Mouse (Mus musculus) layer of hippocampus, adult 8-10 months (tissue): Measurements from ENCODE around the gene Iqgap1. TPM values are rescaled to one million over a fixed set of nuclear protein-coding genes. Genes with fewer than 3 reads are reported as not detected.

Experiments
- DNase-seq, 2 experiments: peaks; one replicate each; pipeline ENCODE4 v3.0.0; 2022; ENCODE audit warnings: low spot score in 2 of 2
- total RNA-seq, 4 experiments: library from RNA; stranded (reverse); gene quantifications; 2 replicates each; pipeline ENCODE4 v1.2.4; 2022

Gene Iqgap1
- total RNA-seq, result 10 to 100 TPM; 26.3 to 29.4 (median 26.8) TPM

DNA sequence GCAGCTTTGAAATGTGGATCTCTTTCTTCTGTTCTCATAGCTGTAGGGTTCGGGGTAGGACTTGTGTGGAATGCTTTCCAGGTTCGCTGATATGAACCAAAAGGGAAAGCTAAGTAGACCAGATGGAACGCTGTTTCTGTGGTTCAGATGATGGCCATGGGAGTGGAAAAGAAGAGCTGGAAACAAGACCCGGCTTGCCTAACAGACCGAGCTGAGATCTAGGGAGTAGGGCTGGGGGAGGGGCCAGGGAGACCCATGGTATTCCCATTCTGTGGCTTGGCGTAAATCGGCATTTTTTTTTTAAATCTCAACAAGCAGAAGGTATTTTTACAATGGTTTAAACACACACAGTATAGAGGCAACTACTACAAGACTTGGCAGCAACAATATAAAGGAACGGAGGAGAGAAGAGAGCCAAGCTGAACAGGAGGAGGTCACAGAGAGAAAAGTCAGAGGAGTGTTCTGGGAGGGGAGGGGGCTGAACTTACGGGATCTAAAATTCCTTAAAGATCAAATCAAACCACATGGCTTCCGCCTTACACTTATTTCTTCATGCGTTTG, at the start of gene Iqgap1:
Gene Iqgap1 (minus strand): TSS at position 132 of the 561 bp plus-strand sequence.
- no peak for DNase-seq

- DNase-seq, result no peak
Observed at GRCm38 (mm10) chr7:80873631-80874030, 47.9 kb upstream of the Iqgap1 start.

- no peak for DNase-seq
Observed at GRCm38 (mm10) chr7:80873038-80873437, 47.3 kb upstream of the Iqgap1 start.

GRCm38 (mm10) chr7:80868686-80869085, 42.9 kb upstream of the Iqgap1 start:
- no peak for DNase-seq

DNA sequence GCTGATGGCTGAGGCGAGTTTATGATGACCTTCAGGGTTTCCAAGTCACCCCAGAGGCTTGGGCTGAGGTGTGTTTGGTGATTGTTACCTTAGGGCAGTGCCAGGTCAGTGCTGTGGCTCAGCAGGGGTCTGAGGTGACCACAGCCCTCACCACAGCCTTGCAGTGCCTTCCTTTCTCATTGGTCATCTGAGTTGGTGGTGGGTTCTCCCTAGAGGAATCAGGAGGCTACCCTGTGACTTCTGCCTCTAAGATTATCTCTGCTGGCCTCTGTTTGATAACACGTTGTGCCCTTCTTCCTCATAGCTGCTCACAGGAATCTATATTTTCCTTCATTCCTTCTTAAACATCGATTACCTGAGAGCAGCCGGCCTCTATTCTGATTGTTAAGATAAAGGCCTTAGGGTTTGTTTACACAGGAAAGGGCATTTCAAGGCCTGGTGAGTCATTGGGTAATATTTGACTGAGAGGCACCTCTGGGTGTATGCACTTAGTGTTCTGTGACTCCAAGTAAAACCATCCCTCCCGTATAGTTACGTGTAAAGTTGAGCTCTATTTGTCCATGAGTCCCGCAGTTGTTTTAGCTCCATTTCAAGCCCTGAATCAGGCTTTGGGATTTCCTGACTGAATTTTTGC, 40.9 kb upstream of the Iqgap1 start:
- DNase-seq, result no peak

- DNase-seq, result no peak
Observed at GRCm38 (mm10) chr7:80865521-80865920, 39.7 kb upstream of the Iqgap1 start.

GRCm38 (mm10) chr7:80864831-80865230, 39.1 kb upstream of the Iqgap1 start:
- no peak for DNase-seq

- DNase-seq, result no peak
Observed at GRCm38 (mm10) chr7:80864151-80864550, 38.4 kb upstream of the Iqgap1 start.

GRCm38 (mm10) chr7:80863520-80863919, 37.7 kb upstream of the Iqgap1 start:
- DNase-seq, result no peak

- DNase-seq, result no peak
Observed at GRCm38 (mm10) chr7:80862475-80862874, 36.7 kb upstream of the Iqgap1 start.

DNA sequence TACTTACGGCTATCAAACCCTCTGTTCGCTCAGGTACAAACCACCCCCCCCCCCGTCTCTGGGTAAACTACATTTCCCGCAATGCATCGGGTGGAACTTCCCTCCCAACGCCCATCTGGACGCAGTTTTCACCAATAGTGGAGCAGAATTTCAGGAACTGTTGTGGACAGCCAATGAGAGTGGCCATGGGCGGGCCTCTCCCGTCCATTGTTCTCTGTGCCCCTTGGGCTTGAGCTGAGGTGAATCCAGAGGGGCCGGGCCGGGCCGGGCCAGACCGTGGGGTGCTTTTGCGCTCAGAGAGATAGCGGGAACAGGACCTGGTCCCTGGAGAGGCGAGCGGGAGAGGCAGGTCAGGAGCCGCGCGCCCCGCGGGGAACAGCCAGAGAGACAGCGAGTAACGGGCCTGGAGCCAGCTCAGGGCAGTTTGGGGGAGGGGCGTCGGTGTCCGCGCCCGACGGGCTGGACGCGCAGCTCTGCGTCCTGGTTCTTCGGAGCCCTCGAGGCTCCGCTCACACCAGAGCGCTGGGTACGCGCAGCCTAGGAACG, 35.0 kb upstream of the Iqgap1 start, which contains the start of gene Zscan2:
Gene Zscan2 (plus strand): TSS at position 192 of the 546 bp plus-strand sequence.
- peak; percentile 90 to 92 for DNase-seq

DNA sequence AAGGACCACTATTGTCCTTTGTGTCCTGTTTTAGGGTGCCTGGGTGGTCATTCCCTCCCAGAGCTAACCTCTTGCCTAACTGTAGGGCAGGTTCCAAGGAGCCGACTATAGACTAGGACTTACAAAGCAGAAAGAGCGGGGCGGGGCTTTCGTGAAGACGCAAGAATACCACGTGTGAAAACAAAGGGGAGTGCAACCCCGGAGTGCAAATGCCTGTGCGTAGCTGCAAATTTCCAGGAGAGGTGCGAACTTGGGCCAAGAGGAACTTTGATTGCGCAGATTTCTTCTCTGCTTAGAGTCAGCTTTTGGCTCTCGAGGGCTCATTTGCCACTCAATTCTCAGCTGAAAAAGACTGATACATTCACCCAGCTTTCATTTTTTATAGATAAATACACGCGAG, 34.5 kb upstream of the Iqgap1 start:
- DNase-seq, result peak in 1 of 2 experiments; percentile 45

DNA sequence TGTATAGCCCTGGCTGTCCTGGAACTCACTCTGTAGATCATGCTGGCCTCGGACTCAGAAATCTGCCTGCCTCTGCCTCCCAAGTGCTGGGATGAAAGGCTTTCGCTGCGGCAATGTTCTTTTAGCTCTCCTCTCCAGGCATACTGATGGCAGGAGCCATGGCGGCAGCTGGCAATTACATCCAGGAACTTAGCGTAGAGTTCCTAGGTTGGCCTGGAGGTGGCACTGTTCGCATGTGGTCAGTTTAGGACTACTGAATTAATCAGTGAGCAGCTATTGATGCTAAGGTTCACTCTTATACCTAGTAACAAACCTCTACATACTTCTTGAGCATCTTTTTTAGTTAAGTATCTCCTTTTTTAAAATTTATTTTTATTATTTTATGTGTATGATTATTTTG, 31.4 kb upstream of the Iqgap1 start:
- peak; percentile 62 to 83 for DNase-seq

DNA sequence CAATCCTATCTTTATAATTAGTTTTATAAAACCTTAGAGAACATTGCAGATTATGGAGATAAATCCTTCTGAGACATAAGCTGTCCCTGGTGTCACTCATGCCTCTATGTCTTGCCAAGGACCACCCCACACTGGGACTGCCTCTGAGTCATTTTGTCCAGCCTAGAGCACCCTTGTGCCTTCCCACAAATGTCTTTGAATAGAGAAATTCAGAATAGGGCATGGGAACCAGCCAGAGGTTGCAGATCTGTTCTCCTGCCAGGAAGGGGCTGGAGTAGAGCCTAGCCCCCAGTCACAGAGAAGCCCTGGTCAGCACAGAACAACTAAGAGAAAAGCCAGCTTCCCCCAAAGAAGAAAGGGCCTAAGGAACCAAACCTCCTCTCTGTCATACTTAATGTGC, 29.5 kb upstream of the Iqgap1 start:
- DNase-seq, result peak in 1 of 2 experiments; percentile 47

GRCm38 (mm10) chr7:80853218-80853617, 27.4 kb upstream of the Iqgap1 start:
- no peak for DNase-seq

DNA sequence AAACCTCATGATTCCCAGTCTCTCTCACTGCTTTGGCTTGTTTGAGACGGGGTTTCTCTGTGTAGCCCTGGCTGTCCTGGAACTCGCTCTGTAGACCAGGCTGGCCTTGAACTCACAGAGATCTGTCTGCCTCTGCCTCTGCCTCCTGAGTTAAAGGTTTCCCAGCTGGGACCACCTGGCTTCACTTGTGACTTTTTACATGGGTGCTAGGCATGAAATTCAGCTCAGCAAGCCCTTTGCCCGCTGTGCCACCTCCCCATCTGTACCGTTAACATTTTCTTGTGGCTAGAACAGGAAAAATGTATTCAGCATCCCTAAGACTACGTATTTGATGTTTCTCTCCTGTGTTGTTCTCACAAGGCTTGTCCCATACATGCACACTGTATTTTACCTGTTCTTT, 24.7 kb upstream of the Iqgap1 start:
- no peak for DNase-seq

DNA sequence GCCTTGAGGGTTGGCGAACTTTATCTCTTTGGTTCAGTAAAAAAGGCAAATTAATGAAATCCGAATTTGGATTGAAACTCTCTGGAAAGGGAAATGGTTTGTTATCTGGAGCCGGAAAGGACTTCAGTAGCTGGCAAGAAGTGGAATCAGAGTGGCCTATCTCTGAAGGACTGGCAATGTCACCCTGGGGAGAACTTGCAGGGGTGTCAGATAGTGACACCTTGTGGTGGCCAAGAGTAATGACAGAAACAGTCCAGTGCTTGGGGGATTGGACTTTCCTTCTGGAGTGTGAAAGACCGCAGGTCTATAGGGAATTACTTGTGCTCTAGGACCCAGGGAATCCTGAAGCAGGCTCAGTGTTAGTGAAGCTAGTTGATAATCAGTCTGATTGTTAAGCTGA, 23.9 kb upstream of the Iqgap1 start:
- no peak for DNase-seq

DNA sequence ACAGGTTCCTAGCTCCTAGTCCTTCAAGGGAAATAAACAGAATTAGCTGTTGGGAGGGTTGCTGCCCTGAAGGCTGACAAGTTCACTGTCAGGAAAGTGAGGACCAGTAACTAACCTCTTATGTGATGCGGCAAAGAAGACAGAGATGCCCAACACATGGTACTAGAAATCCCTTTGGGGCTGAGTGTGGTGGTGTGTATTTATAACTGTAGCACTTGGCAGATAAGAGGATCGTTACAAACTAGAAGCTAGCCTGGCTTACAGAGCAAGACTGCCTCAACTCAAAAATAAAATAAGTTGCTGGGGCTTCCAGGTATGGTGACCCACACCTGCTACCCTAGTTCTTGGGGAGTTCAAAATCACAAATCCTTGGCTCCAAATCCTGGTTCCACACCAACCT, 23.5 kb upstream of the Iqgap1 start:
- DNase-seq, result no peak

DNA sequence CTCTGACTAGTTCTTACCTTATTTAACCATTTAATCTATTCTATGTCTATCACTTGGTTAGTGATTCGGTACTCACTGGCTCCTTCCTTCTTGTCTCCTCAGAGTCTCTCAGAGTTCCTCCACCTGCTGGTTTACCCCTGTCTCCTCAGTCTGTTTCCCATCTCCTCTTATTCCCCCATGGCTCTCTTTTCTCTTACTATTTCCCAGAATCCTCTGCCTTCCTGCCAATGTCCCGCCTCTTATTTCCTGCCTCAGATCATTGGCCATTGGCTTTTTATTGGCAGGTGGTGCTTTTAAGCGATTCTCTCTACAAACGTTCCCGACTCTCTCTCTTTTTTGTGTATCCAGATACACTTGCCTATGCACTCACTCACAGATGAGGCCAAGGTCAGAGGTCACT, 20.9 kb upstream of the Iqgap1 start:
- no peak for DNase-seq

GRCm38 (mm10) chr7:80846280-80846678, 20.5 kb upstream of the Iqgap1 start:
- DNase-seq, result no peak

DNA sequence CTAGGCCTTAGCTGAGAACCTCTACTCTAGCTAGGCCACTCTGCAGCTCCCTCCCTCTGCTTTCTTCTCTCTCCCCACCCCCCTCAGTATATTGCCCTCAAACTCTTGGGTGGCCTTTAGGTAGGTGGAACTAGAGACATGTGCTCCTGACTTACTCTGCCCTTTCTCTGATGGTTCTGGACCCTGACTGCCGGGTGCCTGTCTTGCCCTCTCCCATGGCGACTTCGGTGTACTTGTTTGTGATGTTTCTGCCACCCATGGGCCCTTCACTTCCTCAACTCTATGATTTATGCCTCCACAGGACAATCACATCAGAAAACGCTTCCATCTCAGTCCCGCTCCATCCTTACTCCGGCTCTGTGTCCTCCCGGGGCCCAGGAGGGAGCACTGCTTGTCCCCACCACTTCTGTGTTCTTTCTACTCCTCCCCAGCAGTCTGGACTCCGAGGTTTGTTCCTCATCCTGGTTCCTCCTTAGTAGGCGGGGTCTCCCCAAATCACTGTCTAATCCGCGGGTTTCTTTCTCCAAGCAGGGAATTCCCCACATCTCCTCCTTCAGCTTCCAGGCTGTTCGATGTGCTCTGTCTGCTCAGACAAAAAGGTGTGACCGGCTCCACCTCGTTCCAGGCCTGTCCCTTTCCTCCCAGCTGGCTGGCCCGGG, 20.0 kb upstream of the Iqgap1 start:
- DNase-seq, result no peak

DNA sequence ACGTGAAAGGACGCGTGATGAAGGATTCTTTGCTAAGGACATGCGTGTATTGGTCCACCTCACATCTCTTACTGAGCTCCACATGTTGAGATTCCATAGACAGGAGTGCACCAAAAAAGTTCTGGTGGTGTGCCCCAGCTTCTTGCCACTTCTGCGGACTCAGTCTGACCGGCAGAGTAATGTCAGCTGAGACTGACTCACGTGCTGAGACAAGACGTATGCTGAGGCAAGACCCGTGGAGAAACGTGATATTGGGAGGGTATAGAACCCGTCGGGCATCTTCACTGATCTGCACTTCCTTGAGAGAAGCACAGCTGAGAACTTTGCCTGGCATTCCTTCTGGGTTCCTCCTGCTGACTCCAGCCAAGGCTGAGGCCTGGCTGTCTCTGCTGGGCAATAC, 18.9 kb upstream of the Iqgap1 start:
- no peak for DNase-seq
